Mouse (Mus musculus): ENCODE data around the gene Glis3.

DNA sequence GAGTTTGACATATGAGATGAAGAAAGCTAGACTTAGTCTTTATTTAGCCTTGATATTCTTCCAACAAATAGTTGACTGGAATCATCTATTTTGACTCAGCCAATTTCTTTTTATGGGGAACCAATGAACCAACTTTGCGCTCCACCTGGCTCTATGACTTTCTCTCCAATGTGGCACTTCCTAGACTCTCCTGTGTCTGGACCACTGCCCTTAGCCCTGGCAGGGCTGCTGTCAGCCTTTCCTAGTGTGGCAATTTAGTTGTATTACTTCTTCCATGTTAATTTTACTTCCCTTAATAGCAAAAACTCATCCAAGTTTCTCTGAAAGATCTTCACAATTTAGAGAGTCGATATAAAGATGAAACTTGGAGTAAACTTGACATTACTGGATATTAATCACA, 445.2 kb downstream of the Glis3 start:
- no peak for TF ChIP-seq CTCF (IDR thresholded peaks at IDR 0.05; ENCODE audit: low read depth)
- TF ChIP-seq EP300 (optimal IDR thresholded peaks at IDR 0.05) = no peak

Data from stomach, postnatal 0 days (tissue).